Mouse (Mus musculus): ENCODE measurements around the gene Plxdc1.

DNA sequence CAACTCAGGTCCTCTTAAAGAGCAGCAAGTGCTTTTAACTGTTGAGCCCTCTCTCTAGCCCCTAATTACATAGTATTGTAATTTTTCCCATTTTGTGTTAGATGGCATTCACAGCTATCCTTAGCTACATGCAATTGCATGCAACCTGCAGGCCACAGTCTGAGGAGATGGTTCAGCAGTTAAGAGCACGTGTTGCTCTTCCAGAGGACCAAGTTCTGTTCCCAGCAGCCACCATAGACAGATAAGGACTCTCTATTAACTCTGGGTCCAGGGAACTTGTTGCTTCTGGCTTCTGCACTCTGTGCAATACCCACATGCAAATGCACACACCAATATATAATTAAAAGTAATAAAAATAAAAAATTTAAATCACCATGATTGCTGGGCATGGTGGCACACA lies 10.4 kb upstream of the Plxdc1 start:
- TF ChIP-seq TAL1 (IDR thresholded peaks at IDR 0.05; ENCODE audit: low read length) (no peak), GATA1 (IDR thresholded peaks at IDR 0.05; ENCODE audit: low read length) (no peak)

Data from erythroblast, embryonic 14.5 days (primary cell).